Mouse (Mus musculus): Measurements from ENCODE around the gene Sox10. TPM values are rescaled to one million over a fixed set of nuclear protein-coding genes. Genes with fewer than 3 reads are reported as not detected.

Gene Sox10
- total and polyA plus RNA-seq, 2 experiments from 2014 or later = 14.2 to 40.3 TPM

GRCm38 (mm10) chr15:79164251-79164650, 789 bp downstream of the Sox10 start:
- Histone ChIP-seq H3K36me3 (ENCODE audit: insufficient read depth, low read length) (no peaks in the 10 kb centered on the region), H3K9me3 (ENCODE audit: low read length) (no peaks in the 10 kb centered on the region), H3K9ac (replicated peaks; ENCODE audit: low read length) (no peak overlapping the region), H3K27ac (no peak overlapping the region), H3K4me1 (ENCODE audit: insufficient read depth, low read length) (no peaks in the 10 kb centered on the region), H3K27me3 (ENCODE audit: insufficient read depth, low read length) (peaks cover 28% of the 10 kb centered on the region), H3K4me3 (ENCODE audit: low read length) (peak overlapping the region; percentile 7), H3K4me2 (ENCODE audit: low read depth, low read length) (no peak overlapping the region)
- ATAC-seq (no peak), DNase-seq (ENCODE audit: low spot score) (no peak)
- TF ChIP-seq CTCF (IDR thresholded peaks at IDR 0.05; ENCODE audit: low read depth) = no peak
- WGBS = 12% methylated on average over 15 of the region's 15 CpGs

DNA sequence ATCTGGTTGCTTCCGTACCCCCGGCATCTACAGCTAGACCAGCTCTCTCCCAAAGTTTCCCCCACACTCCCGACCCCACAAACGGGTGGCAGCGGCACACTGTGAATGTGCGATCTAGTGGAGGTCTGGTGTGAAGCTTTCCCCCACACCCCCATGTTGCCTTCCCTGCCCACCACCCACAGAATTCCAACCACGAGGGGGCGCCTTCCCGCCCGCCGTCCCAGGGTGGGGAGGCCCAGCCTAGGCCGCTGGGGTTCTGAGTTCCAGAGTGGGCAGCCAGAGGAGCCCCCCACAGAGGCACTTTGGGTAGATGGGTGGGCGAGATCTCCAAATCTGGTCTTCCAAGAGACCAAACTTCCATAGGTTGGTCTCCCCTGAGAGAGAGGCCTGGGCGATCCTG, 2.2 kb downstream of the Sox10 start:
- H3K27me3 ChIP-seq (ENCODE audit: insufficient read depth, low read length) = peaks cover 28% of the 10 kb centered on the region
- no peak for DNase-seq (ENCODE audit: low spot score)
- 54% methylated on average over 14 of the region's 14 CpGs for WGBS
- TF ChIP-seq CTCF (IDR thresholded peaks at IDR 0.05; ENCODE audit: low read depth) = peak; percentile 30; the same call in 1 of the 2 replicates
- peak overlapping the region; percentile 30; the same call in 1 of the 2 replicates for H3K9ac ChIP-seq (replicated peaks; ENCODE audit: low read length)
- H3K4me2 ChIP-seq (ENCODE audit: low read depth, low read length) = peak overlapping the region; percentile 37; the same call in 1 of the 2 replicates
- no peaks in the 10 kb centered on the region for H3K36me3 ChIP-seq (ENCODE audit: insufficient read depth, low read length)
- no peaks in the 10 kb centered on the region for H3K4me1 ChIP-seq (ENCODE audit: insufficient read depth, low read length)
- H3K4me3 ChIP-seq (ENCODE audit: low read length) = peak overlapping the region; percentile 7
- no peak for ATAC-seq
- H3K9me3 ChIP-seq (ENCODE audit: low read length) = no peaks in the 10 kb centered on the region
- no peak overlapping the region for H3K27ac ChIP-seq

DNA sequence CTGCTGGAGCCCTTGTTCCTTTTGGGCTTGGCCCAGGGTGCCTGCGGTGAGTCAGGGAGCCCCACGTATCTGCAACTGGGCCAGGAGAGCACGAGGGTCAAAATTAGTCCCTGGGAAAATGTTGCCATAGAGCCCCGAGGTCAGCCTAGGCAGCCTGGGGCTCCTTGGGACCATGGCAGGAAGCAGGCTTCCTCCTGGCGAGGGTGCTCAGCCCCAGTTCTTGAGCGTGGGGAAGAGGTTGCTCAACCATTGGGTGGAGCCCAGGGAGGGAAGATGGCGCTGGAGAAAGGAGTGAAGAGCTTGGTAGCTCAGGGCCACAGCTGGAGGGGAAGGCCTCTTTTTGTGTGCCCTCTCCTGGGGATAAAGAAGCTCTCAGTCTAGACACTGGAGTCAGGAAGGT, 2.7 kb downstream of the Sox10 start:
- WGBS = 74% methylated on average over 7 of the region's 7 CpGs
- Histone ChIP-seq H3K9ac (replicated peaks; ENCODE audit: low read length) (peak overlapping the region; percentile 30; the same call in 1 of the 2 replicates), H3K4me3 (ENCODE audit: low read length) (peak overlapping the region; percentile 7)

GRCm38 (mm10) chr15:79155572-79155971, 9.5 kb downstream of the Sox10 start:
- no peak overlapping the region for H3K27ac ChIP-seq
- TF ChIP-seq CTCF (IDR thresholded peaks at IDR 0.05; ENCODE audit: low read depth) = no peak
- no peaks in the 10 kb centered on the region for H3K27me3 ChIP-seq (ENCODE audit: insufficient read depth, low read length)
- H3K4me2 ChIP-seq (ENCODE audit: low read depth, low read length) = no peak overlapping the region
- no peak for ATAC-seq
- peaks cover 10% of the 10 kb centered on the region for H3K36me3 ChIP-seq (ENCODE audit: insufficient read depth, low read length)
- no peaks in the 10 kb centered on the region for H3K4me1 ChIP-seq (ENCODE audit: insufficient read depth, low read length)
- 20% methylated on average over 3 of the region's 3 CpGs for WGBS
- H3K4me3 ChIP-seq (ENCODE audit: low read length) = no peak overlapping the region
- no peak for DNase-seq (ENCODE audit: low spot score)
- no peaks in the 10 kb centered on the region for H3K9me3 ChIP-seq (ENCODE audit: low read length)
- no peak overlapping the region for H3K9ac ChIP-seq (replicated peaks; ENCODE audit: low read length)

More for the DNA sequence above, 2.7 kb downstream of the Sox10 start:
- no peaks in the 10 kb centered on the region for H3K4me1 ChIP-seq (ENCODE audit: insufficient read depth, low read length)
- no peak for TF ChIP-seq CTCF (IDR thresholded peaks at IDR 0.05; ENCODE audit: low read depth)
- peak overlapping the region; percentile 37; the same call in 1 of the 2 replicates for H3K4me2 ChIP-seq (ENCODE audit: low read depth, low read length)
- peaks cover 28% of the 10 kb centered on the region for H3K27me3 ChIP-seq (ENCODE audit: insufficient read depth, low read length)
- H3K9me3 ChIP-seq (ENCODE audit: low read length) = no peaks in the 10 kb centered on the region
- H3K36me3 ChIP-seq (ENCODE audit: insufficient read depth, low read length) = no peaks in the 10 kb centered on the region
- no peak overlapping the region for H3K27ac ChIP-seq
- no peak for ATAC-seq
- DNase-seq (ENCODE audit: low spot score) = no peak

GRCm38 (mm10) chr15:79152709-79153108, 12.3 kb downstream of the Sox10 start:
- H3K9ac ChIP-seq (replicated peaks; ENCODE audit: low read length) = no peak overlapping the region

GRCm38 (mm10) chr15:79151881-79152280, 13.2 kb downstream of the Sox10 start:
- Histone ChIP-seq H3K9ac (replicated peaks; ENCODE audit: low read length) (0 out of 2 replicates have a peak overlapping the region, but pooled peaks have one; percentile 17), H3K9me3 (ENCODE audit: low read length) (no peaks in the 10 kb centered on the region), H3K27me3 (ENCODE audit: insufficient read depth, low read length) (no peaks in the 10 kb centered on the region), H3K4me2 (ENCODE audit: low read depth, low read length) (no peak overlapping the region), H3K36me3 (ENCODE audit: insufficient read depth, low read length) (peaks cover 31% of the 10 kb centered on the region), H3K27ac (peak overlapping the region; percentile 76), H3K4me1 (ENCODE audit: insufficient read depth, low read length) (no peaks in the 10 kb centered on the region), H3K4me3 (ENCODE audit: low read length) (no peak overlapping the region)
- ATAC-seq (peak; percentile 35; the same call in 1 of the 2 replicates), DNase-seq (ENCODE audit: low spot score) (peak; percentile 61)
- TF ChIP-seq CTCF (IDR thresholded peaks at IDR 0.05; ENCODE audit: low read depth) = no peak
- 36% methylated on average over 8 of the region's 8 CpGs for WGBS

More at GRCm38 (mm10) chr15:79152709-79153108, 12.3 kb downstream of the Sox10 start:
- H3K4me3 ChIP-seq (ENCODE audit: low read length) = no peak overlapping the region
- H3K9me3 ChIP-seq (ENCODE audit: low read length) = no peaks in the 10 kb centered on the region
- peaks cover 23% of the 10 kb centered on the region for H3K36me3 ChIP-seq (ENCODE audit: insufficient read depth, low read length)
- ATAC-seq = peak; percentile 31; the same call in 1 of the 2 replicates
- H3K4me1 ChIP-seq (ENCODE audit: insufficient read depth, low read length) = no peaks in the 10 kb centered on the region
- H3K4me2 ChIP-seq (ENCODE audit: low read depth, low read length) = no peak overlapping the region
- 53% methylated on average over 6 of the region's 6 CpGs for WGBS
- H3K27me3 ChIP-seq (ENCODE audit: insufficient read depth, low read length) = no peaks in the 10 kb centered on the region
- TF ChIP-seq CTCF (IDR thresholded peaks at IDR 0.05; ENCODE audit: low read depth) = no peak
- peak; percentile 34 for DNase-seq (ENCODE audit: low spot score)
- H3K27ac ChIP-seq = peak overlapping the region; percentile 76

GRCm38 (mm10) chr15:79148533-79148932, 16.5 kb downstream of the Sox10 start:
- Histone ChIP-seq H3K4me3 (ENCODE audit: low read length) (no peak overlapping the region), H3K27me3 (ENCODE audit: insufficient read depth, low read length) (no peaks in the 10 kb centered on the region), H3K27ac (no peak overlapping the region), H3K4me1 (ENCODE audit: insufficient read depth, low read length) (no peaks in the 10 kb centered on the region), H3K4me2 (ENCODE audit: low read depth, low read length) (no peak overlapping the region), H3K9ac (replicated peaks; ENCODE audit: low read length) (no peak overlapping the region), H3K36me3 (ENCODE audit: insufficient read depth, low read length) (peaks cover 60% of the 10 kb centered on the region), H3K9me3 (ENCODE audit: low read length) (no peaks in the 10 kb centered on the region)
- WGBS = 47% methylated on average over 7 of the region's 7 CpGs
- ATAC-seq (peak; percentile 76), DNase-seq (ENCODE audit: low spot score) (peak; percentile 91)
- peak; percentile 96 for TF ChIP-seq CTCF (IDR thresholded peaks at IDR 0.05; ENCODE audit: low read depth)
